Mouse (Mus musculus) spleen, adult 2 months (tissue): ENCODE measurements around the gene Sfxn2. TPM values are rescaled to one million over a fixed set of nuclear protein-coding genes. Genes with fewer than 3 reads are reported as not detected.
"Not testable (repeated sequence)": the region's sequence is repeated elsewhere in the genome, so short reads cannot be mapped to it uniquely, and the experiment has no call there.

Experiments used
- DNase-seq, 2 experiments: peaks; one replicate each; pipeline versions ENCODE4 v3.0.0 to v3.0.0-alpha.2; 2012 to 2021; ENCODE audit warnings: low spot score in 2 of 2, low read depth in 1 of 2
- H3K27ac ChIP-seq: fragments of 200-500 bp; 2 replicates; pipeline ENCODE4 v1.5.1; 2012; ENCODE audit warnings: low read length, inconsistent platforms; ENCODE audit not compliant: insufficient read depth
- H3K27me3 ChIP-seq: fragments of 200-500 bp; 2 replicates; pipeline ENCODE4 v1.6.1; 2012; ENCODE audit warnings: mild to moderate bottlenecking, moderate library complexity, low read length, inconsistent platforms; ENCODE audit not compliant: control insufficient read depth, insufficient read depth
- H3K36me3 ChIP-seq: fragments of 200-500 bp; 2 replicates; pipeline ENCODE4 v1.6.1; 2012; ENCODE audit warnings: mild to moderate bottlenecking, low read length, inconsistent platforms; ENCODE audit not compliant: control insufficient read depth, insufficient read depth
- H3K4me1 ChIP-seq: fragments of 200-500 bp; 2 replicates; pipeline ENCODE4 v1.6.1; 2011; ENCODE audit warnings: inconsistent platforms; ENCODE audit not compliant: control insufficient read depth, insufficient read depth, insufficient read length
- H3K4me3 ChIP-seq: fragments of 200-500 bp; 2 replicates; pipeline ENCODE4 v1.5.1; 2011; ENCODE audit warnings: mild to moderate bottlenecking, inconsistent platforms; ENCODE audit not compliant: insufficient read depth, insufficient read length; ENCODE audit errors: extremely low read depth
- CTCF ChIP-seq: fragments of 200-500 bp; IDR thresholded peaks from 2 replicates; pipeline ENCODE4 v1.5.1; 2011; ENCODE audit warnings: mild to moderate bottlenecking, inconsistent platforms; ENCODE audit not compliant: insufficient read depth, insufficient read length, insufficient replicate concordance; ENCODE audit errors: extremely low read depth
- POLR2A ChIP-seq: fragments of 200-500 bp; IDR thresholded peaks from 2 replicates; pipeline ENCODE4 v1.6.1; 2011; ENCODE audit warnings: low read depth, low read length, inconsistent platforms
- WGBS: fragments of 180-500 bp; shearing (Covaris S2); methylation state at CpG from one replicate; pipeline ENCODE4 v1.1.7; 2018; 5-methylcytosine and 5-hydroxymethylcytosine counted together
- polyA plus RNA-seq: library from polyadenylated mRNA; depleted of rRNA; stranded (reverse); fragments of >200 nt; gene quantifications from 2 replicates; pipeline ENCODE4 v1.2.3, GENCODE M21; 2012

Sfxn2 gene
- polyA plus RNA-seq, 1 experiment = 3.2 TPM

DNA sequence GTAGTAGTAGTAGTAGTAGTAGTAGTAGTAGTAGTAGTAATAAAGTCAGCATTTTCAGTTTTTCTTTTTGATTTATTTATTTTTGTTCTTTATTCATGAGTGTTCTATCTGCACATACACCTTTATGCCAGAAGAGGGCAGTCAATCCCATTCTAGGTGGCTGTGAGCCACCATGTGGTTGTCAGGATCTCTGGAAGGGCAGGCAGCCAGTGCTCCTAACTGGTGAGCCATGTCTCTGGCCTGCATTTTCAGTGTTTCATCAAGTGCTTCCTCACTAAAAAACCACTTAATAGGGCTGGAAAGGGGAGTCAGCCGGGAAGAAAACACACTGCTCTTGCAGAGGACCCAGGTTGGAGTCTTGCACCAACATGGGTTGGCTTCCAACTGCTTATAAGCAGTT, 11.0 kb upstream of the Sfxn2 start:
- Histone ChIP-seq H3K4me3 (no peak overlapping the region), H3K27ac (no peak overlapping the region), H3K4me1 (no peaks in the 10 kb centered on the region), H3K27me3 (no peaks in the 10 kb centered on the region), H3K36me3 (no peaks in the 10 kb centered on the region)
- TF ChIP-seq POLR2A (no peak), CTCF (peak; percentile 40; the same call in 1 of the 2 replicates)
- peak; percentile 19 to 23 for DNase-seq
- WGBS = 35% methylated on average over 1 of the region's 1 CpGs

DNA sequence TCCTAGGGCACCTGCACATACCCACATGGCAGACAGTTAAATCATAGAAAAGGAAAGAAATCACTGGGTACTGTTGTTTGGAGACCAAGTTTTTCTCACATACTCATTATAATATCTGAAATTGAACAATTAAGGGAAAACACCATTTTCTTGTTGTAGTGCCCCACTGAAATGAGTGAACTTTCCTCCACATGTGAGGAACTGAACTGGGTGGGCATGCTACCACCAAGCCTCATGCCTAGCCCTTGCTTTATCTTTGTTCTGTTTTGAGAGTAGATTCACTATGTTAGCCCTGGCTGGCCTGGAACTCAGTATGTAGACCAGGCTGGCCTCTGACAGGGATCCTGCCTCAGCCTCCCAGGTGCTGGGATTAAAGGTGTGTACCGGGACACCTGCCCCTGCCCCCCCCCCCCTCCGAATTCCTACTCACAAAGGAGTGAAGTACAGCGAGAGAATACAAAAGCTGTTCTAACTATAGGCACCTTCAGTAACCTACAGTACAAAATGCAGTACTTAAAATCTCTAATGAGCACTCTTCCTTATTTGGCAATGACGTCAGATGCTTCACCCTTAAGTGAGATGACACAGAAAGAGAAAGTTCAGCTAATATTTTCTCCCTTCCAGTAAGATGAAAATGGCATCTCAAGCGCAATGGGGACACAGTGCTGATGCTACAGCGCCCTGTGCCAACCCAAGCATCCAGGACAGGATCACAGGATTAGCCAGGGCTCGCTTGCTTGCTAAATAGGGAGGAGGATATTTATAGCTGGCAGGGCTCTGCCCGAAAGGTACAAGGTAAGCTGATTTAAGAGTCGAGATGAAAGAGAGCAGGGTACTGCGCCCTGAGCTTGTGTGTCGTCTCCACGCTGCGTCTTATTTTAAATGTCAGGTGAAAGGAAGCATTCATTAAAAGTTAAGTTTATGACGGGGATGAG, 10.3 kb upstream of the Sfxn2 start:
- no peaks in the 10 kb centered on the region for H3K36me3 ChIP-seq
- H3K4me1 ChIP-seq = no peaks in the 10 kb centered on the region
- no peak for TF ChIP-seq POLR2A
- no peak for TF ChIP-seq CTCF
- H3K27ac ChIP-seq = no peak overlapping the region
- no peak for DNase-seq
- no peak overlapping the region for H3K4me3 ChIP-seq
- H3K27me3 ChIP-seq = no peaks in the 10 kb centered on the region
- 89% methylated on average over 14 of the region's 14 CpGs for WGBS

DNA sequence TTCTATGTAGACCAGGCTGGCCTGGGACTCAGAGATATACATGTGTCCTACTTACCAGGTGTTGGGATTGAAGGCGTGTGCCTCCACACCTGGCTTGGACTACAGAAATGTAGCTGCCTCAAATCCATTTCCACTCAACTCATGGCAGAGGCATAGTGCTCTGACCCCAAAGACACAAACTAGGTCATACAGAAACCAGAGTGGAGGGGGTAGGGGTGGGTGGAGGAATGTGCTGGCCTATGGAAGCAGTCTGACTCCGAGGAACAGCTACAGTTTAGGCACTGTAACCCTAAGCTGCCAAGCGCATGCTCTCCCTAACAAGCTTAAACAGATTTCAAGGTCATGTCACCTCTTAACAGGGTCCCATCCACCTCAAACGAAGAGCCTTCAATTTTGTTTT, 9.6 kb upstream of the Sfxn2 start:
- Histone ChIP-seq H3K36me3 (no peaks in the 10 kb centered on the region), H3K4me1 (no peaks in the 10 kb centered on the region), H3K4me3 (no peak overlapping the region), H3K27me3 (no peaks in the 10 kb centered on the region), H3K27ac (no peak overlapping the region)
- DNase-seq = no peak
- TF ChIP-seq CTCF = no peak
- no peak for TF ChIP-seq POLR2A
- WGBS = 91% methylated on average over 4 of the region's 4 CpGs

DNA sequence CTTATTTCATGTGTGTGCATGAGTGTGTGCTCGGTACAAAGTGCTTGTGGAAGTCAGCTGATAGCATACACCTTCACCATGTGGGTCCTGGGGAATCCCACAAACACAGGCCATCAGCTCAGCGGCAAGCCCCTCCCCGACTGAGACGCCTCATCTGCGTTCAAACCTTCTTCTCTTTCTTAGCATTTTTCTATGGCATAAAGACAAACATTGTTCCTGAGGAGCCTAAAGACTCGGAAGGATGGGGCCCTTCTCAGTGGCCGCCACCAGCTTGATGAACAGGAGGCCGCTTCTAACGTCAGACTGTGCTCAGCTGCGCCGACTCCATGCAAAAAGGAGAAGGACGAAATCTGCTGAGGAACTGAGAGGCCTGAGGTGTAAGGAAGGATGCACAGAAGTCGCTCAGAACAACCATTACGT, 9.1 kb upstream of the Sfxn2 start:
- DNase-seq = no peak
- Histone ChIP-seq H3K4me1 (no peaks in the 10 kb centered on the region), H3K4me3 (no peak overlapping the region), H3K36me3 (no peaks in the 10 kb centered on the region), H3K27me3 (no peaks in the 10 kb centered on the region), H3K27ac (peak overlapping the region; percentile 68)
- no peak for TF ChIP-seq CTCF
- TF ChIP-seq POLR2A = no peak
- WGBS = 56% methylated on average over 14 of the region's 14 CpGs

DNA sequence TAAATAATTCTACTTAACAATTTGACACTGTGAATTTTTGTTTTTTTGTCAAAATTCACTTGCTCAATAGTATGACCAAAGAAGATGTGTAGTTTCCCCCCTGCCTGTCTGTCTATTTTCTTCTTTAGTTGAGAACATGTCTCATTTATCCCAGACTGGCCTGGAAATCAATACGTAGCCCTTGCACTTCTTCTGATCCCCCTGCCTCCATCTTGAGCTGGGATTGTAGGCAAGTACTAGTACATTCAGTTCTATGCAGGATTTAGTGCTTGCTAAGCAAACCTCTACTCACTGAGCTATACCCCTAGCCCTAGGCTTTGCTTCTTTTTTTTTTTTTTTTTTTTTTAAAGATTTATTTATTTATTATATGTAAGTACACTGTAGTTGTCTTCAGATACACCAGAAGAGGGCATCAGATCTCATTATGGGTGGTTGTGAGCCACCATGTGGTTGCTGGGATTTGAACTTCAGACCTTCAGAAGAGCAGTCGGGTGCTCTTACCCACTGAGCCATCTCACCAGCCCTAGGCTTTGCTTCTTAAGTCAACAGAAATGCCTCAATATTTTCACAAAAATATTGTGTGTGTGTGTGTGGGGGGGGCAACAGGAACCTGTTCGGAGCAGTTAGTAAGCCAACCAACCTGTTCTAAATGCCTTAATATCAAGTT, 1.8 kb upstream of the Sfxn2 start:
- H3K27ac ChIP-seq, H3K36me3 ChIP-seq, H3K27me3 ChIP-seq, H3K4me1 ChIP-seq, H3K4me3 ChIP-seq, DNase-seq: not testable (repeated sequence)
- WGBS = 84% methylated on average over 3 of the region's 3 CpGs

DNA sequence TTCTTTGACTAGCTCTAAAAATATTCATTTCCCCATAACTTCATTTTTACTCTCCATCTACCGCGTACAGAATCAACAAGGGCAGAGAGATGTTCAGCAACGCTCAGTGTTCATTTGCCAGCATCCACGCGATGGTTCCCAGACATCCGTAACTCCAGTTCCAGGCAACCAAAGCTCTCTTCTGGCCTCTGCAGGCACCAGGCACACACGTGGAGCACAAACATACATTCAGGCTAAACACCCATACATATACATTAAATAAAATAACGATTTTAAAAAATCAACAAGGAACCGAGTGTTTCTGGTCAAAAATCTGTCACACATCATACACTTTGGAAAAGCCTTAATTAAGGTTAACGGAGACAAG, 1.3 kb upstream of the Sfxn2 start:
- no peak overlapping the region for H3K27ac ChIP-seq

DNA sequence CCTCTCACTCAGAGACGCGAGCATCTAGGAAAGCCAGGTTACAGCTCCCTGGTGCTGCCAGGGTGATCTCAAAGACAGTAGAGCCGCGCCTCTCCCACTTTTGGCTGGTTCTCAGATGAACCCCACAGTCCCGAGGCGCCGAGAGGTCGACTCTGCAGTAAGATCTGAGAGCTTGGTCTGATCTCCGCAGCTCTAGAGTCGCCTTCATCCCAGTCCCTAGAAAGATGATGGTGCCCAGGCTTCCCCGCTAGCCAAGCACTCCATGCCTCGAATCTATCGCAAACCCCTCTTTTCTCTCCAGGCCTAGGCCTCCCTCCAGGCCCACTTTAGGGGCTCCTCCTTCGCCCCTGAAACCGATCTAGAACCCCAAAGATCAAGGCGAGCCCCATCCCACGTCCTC, 617 bp upstream of the Sfxn2 start:
- H3K4me1 ChIP-seq = no peaks in the 10 kb centered on the region; the same call in 1 of the 2 replicates
- under 1% methylated on average over 17 of the region's 17 CpGs for WGBS
- no peaks in the 10 kb centered on the region for H3K36me3 ChIP-seq
- no peak for DNase-seq
- TF ChIP-seq POLR2A (no peak), CTCF (no peak)
- peak overlapping the region; percentile 90 for H3K4me3 ChIP-seq
- H3K27me3 ChIP-seq = no peaks in the 10 kb centered on the region
- H3K27ac ChIP-seq = peak overlapping the region; percentile 5; the same call in 1 of the 2 replicates

More for the DNA sequence above, 1.3 kb upstream of the Sfxn2 start:
- no peak for TF ChIP-seq POLR2A
- TF ChIP-seq CTCF = no peak
- no peak for DNase-seq
- no peaks in the 10 kb centered on the region for H3K27me3 ChIP-seq
- WGBS = 68% methylated on average over 10 of the region's 10 CpGs
- no peak overlapping the region for H3K4me3 ChIP-seq
- H3K36me3 ChIP-seq = no peaks in the 10 kb centered on the region
- H3K4me1 ChIP-seq = no peaks in the 10 kb centered on the region; the same call in 1 of the 2 replicates
